Mouse (Mus musculus) layer of hippocampus, adult 18-20 months (tissue): ENCODE data around the gene Spryd4. TPM values are rescaled to one million over a fixed set of nuclear protein-coding genes. Genes with fewer than 3 reads are reported as not detected.
"Not testable (repeated sequence)": the region's sequence is repeated elsewhere in the genome, so short reads cannot be mapped to it uniquely, and the experiment has no call there.

ENCODE experiments used
- DNase-seq, 2 experiments: peaks; one replicate each; pipeline ENCODE4 v3.0.0; 2022; ENCODE audit warnings: low spot score in 2 of 2
- total RNA-seq, 2 experiments: library from RNA; stranded (reverse); gene quantifications; 2 replicates each; pipeline ENCODE4 v1.2.3; 2021

Gene Spryd4
- total RNA-seq, 2 experiments from 2014 or later = 10.1 to 10.2 TPM

DNA sequence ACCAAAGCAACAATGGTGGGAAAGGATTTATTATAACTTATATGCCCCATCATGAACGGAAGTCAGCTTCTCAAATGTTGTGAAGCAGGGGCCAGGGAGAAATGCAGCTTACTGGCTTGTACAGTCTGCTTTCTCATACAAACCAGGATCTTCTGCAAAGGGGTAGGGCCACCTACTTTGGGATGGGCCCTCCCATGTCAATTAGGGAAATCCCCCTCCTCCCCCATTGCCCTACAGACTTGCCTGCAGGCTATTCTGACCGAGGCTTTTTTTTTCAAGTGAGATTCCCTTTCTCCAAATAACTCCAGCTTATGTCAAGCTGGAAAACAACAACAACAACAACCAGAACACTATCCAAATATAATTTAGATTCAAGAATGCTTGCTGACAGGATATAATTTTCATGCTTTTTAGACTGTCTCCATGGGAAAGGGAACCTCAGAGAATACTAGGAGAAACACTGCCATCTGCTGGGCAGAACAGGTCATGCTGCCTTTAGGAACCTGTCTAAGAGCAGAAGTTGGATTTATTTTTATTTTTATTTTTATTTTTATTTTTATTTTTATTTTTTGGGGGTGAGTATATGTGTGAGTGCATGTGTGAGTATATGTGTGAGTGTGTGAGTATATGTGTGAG is 23.2 kb downstream of the Spryd4 start:
- peak; percentile 30 to 91 for DNase-seq

DNA sequence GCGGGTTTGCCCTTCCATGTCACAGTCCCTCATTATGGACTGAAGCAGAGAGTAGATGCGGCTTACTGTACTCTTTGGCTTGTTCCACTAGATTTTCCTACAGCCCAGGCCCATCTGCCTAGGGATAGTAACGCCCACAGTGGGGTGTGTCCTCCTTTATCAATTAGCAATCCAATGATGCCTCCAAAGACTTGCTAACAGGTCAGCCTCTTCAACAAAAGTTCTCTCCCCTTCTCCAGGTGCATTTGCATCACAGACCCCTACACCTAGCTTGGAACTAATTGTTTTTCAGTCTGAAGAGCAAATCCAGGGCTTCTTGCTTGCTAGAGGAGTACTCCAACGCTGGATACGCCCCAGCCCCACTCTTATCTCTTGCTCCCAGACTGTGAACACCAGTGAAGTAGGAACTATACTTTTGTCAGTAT is 24.4 kb downstream of the Spryd4 start:
- no peak for DNase-seq

DNA sequence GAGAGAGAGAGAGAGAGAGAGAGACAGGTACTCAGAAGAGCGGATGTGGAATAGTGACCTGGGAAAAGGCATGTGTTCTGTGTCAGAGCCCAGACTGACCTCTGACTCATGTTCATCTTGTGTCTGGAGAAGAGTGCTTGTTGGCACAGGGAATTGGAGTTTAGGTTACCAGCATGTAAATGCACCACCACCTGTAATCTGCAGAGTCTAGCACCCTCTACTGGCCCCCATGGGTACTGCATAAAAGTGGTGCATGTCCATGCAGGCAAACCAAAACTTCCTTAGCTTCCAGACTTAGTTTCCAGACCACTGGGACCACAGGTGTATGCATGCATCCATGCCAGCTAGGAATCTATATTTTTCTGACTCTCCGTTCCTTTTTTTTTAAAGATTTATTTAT is 25.6 kb downstream of the Spryd4 start:
- peak; percentile 46 to 83 for DNase-seq

DNA sequence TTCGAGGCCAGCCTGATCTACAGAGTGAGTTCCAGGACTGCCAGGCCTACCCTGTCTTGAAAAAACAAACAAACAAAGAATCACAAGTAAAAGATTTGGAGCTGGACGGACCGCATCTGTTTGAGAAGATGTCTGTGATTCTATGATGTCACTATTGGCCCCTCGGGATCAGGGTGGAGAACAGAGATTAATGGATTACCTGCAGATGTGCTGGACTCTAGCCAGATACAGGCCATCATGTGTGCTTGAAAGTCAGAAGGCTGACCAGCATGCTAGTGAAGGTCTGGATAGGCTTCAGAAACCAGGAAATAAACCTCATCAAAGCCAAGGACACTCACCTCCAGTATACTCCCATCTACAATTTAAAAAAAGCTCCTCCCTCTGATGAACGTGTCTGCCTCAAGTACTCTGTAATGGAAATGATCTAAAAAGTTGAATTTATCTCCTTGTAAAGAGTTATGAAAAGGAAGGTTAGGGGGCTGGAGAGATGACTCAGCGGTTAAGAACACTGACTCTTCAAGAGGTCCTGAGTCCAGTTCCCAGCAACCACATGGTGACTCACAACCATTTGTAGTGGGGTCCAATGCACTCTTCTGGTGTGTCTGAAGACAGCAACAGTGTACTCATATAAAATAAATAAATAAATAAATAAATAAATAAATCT is 26.2 kb downstream of the Spryd4 start:
- DNase-seq = no peak

DNA sequence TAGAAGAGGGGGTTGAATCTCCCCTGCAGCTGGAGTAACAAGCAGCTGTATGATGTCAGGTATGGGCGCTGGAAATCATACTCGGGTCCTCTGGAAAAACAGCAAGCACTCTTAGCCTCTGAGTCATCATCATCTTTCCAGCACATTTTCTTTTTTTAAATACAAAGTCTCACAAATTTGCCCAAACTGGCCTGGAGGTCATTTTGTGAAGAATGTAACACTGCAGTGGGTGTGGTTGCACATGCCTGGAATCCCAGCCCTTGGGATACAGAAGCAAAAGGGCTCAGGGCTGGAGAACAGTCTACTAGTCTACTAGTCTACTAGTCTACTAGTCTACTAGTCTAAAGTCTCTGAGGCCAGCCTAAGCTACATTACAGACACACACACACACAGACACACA is 27.3 kb downstream of the Spryd4 start:
- no peak for DNase-seq

DNA sequence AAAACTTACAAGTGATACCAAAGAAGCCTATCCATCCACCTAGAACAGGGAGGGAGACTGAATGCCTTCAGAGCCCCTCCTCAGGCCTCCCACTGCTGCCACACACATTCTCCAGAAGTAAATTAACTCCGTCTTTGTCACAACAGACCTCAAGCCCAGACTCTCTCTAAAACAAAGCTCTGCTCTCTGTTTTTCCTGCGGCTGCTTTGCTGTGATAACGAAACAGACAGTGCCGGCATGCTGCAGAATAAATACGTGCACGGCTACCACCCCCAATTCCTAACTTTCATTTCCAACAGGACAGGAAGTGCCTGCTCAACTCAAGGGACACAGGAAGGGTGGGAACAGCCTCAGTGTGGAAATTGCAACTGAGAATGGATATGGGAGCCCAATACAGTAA is 31.6 kb downstream of the Spryd4 start, which contains the start of gene Rbms2:
Gene Rbms2, minus strand, starts transcription at position 309 of the 400 bp plus-strand sequence.
- DNase-seq = no peak

DNA sequence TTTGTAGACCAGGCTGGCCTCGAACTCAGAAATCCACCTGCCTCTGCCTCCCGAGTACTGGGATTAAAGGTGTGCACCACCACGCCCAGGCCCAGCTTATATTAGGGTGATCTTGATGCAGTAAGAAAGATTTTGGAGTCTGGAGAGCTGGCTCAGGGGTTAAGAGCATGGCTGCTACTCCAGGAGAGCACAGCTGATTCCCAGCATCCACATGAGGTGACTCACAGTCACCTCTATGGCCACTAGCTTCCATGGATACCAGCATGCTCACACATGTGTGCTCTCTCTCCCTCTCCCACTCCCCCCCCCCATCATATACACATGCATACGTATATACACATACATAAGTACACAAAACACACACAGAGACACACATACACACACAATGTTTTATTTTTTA is 34.3 kb downstream of the Spryd4 start:
- DNase-seq = no peak

DNA sequence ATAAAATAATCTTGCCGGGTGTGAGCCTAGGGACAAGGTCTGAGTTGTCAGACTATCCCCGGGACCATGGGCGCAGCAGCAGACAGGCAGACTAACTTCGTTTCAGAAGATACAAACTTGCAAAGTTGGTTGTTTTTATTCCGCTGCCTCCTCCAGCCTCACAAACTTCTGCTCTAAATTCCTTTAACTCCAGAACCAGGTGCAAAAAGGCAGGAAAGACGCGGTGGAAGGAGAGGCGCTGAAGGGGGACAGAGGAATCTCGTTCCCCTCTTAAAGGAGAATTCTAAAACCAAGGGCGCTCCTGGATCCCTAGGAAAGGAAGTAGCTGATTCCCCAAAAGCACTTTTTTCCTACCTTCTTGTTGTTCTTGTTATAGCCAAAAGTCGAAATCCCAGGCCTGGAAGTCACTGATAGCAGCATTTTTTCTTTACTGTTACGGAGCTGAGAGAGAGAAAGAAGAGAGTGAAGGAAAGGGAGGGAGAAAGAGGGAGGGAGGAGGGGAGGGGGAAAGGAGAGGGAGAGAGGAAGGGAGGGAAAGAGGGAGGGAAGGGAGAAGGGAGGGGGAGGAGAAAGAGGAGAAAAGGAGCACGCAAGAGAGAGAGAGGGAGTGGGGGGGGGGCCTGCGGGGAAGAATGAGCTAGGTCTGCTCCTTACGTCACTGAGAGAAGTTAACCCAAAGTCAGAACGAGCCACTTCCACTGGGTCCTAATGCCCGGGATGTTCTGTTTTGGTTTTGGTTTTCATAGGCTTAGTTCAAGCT is 35.4 kb downstream of the Spryd4 start:
- DNase-seq = peak; percentile 29 to 76

DNA sequence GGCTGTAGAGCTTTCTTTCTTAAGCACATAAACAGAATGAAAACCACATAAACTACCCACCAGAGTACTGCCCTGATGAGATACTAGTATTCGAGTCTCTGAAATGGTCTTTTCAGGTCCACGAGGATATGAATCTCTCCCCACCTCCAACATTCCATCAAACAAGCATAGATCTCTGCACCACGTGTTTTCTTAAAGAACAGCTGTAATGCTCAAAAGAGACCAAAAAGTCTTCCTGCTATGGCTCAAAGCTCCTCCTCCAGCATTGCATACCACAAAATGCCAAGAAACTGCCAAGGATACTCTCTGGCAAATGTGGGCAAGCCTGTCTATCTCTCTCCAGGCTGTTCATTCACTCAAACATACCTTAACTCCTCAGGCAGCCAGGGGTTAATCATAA is 36.3 kb downstream of the Spryd4 start:
- no peak for DNase-seq

DNA sequence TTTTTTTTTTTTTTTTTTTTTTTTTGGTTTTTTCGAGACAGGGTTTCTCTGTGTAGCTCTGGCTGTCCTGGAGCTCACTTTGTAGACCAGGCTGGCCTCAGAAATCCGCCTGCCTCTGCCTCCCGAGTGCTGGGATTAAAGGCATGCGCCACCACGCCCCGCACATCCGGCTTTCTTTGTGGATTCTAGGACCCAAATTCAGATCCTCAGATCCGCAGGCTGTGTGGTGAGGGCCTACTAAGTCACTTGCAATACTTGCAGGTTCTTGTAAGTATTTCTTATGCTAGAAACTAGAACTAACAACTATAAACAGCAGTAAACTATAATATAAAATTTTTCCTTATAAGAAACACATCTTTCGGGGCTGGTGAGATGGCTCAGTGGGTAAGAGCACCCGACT is 40.3 kb downstream of the Spryd4 start:
- not testable (repeated sequence) for DNase-seq

DNA sequence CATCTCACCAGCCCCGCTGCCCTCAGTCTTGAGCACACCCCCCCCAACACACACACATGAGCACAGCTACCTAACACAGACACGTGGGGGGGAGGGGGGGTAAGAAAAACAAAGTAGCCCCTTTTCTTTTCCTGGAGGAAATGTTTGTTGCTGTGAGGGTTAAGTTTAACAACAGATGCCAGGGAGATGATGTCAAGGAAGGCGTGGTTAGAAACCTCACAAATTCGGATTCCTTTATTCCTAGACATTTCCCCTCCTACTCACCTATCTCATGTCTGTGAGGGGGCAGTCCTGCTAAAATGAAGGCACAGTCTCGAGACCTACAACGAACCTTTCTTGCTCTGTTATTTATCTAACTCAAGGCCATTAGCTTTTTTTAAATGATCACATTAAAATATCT is 44.5 kb downstream of the Spryd4 start:
- DNase-seq = no peak

DNA sequence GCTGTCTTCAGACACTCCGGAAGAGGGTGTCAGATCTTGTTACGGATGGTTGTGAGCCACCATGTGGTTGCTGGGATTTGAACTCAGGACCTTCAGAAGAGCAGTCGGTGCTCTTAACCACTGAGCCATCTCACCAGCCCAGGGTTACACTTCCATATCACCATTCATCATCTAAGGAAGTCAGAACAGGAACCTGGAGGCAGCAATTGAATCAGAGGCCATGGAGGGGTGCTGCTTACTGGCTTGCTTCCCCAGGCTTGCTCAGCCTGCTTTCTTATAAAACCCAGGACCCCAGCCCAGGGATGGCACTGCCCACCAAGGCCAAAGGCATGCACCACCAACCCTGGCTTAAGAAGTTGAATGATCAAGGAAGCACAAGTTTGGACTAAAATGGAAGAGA is 45.9 kb downstream of the Spryd4 start:
- not testable (repeated sequence) for DNase-seq

Other genes with a start within 250 kb of the Spryd4 start
- not detected for gene Hsd17b6, start 204.2 kb downstream of the Spryd4 start, total RNA-seq
- 1 to 10 TPM; 6.8 to 7.4 TPM for gene Prim1, start 196.6 kb downstream of the Spryd4 start, total RNA-seq
- 100 to 1,000 TPM; 338 to 356 TPM for gene Naca, start 176.2 kb downstream of the Spryd4 start, total RNA-seq
- 100 to 1,000 TPM; 146 to 153 TPM for gene Ptges3, start 152.9 kb downstream of the Spryd4 start, total RNA-seq
- gene Atp5b, start 128.5 kb downstream of the Spryd4 start, total RNA-seq = 1,000 to 10,000 TPM; 1,726 to 1,851 TPM
- gene Baz2a, start 120.2 kb downstream of the Spryd4 start, total RNA-seq = 10 to 100 TPM; 39.6 to 41.9 TPM
- gene Rbms2, start 31.5 kb downstream of the Spryd4 start, total RNA-seq = 10 to 100 TPM; 12.9 to 15.3 TPM
- gene Gls2, start 17.4 kb downstream of the Spryd4 start, total RNA-seq = 10 to 100 TPM; 19.6 to 19.7 TPM
- gene Mip, start 14.0 kb upstream of the Spryd4 start, total RNA-seq = not detected
- 1 to 10 TPM; 4.1 to 4.6 TPM for gene Timeless, start 20.3 kb upstream of the Spryd4 start, total RNA-seq
- not detected for gene Apon, start 42.3 kb upstream of the Spryd4 start, total RNA-seq
- not detected for gene Apof, start 56.9 kb upstream of the Spryd4 start, total RNA-seq
- gene Stat2, start 58.8 kb upstream of the Spryd4 start, total RNA-seq = 10 to 100 TPM; 32.0 to 32.1 TPM
- not detected for gene Il23a, start 86.9 kb upstream of the Spryd4 start, total RNA-seq
- gene Pan2, start 91.5 kb upstream of the Spryd4 start, total RNA-seq = 10 to 100 TPM; 12.9 to 13.2 TPM
- 10 to 100 TPM; 79.5 to 88.1 TPM for gene Cnpy2, start 110.7 kb upstream of the Spryd4 start, total RNA-seq
- gene Cs, start 125.9 kb upstream of the Spryd4 start, total RNA-seq = 100 to 1,000 TPM; 227 to 229 TPM
- gene Coq10a, start 157.2 kb upstream of the Spryd4 start, total RNA-seq = 10 to 100 TPM; 49.5 to 49.7 TPM
- gene Ankrd52, start 165.3 kb upstream of the Spryd4 start, total RNA-seq = 10 to 100 TPM; 45.4 to 49.6 TPM
- under 1 TPM in 1 of 2 experiments, not detected in 1; 0.37 TPM for gene Slc39a5, start 189.4 kb upstream of the Spryd4 start, total RNA-seq
- 10 to 100 TPM; 96.5 to 98.5 TPM for gene Nabp2, start 199.7 kb upstream of the Spryd4 start, total RNA-seq
- 10 to 100 TPM; 74.0 to 76.8 TPM for gene Rnf41, start 199.8 kb upstream of the Spryd4 start, total RNA-seq
- gene Smarcc2, start 247.4 kb upstream of the Spryd4 start, total RNA-seq = 100 to 1,000 TPM; 242 to 261 TPM